Mouse (Mus musculus): ENCODE measurements at regions not wholly inside any gene's neighbourhood (a gene's known extent, or its start where the extent isn't known, plus 50 kb on each side); places are given as distances from the start of the nearest gene placed in this dataset.

DNA sequence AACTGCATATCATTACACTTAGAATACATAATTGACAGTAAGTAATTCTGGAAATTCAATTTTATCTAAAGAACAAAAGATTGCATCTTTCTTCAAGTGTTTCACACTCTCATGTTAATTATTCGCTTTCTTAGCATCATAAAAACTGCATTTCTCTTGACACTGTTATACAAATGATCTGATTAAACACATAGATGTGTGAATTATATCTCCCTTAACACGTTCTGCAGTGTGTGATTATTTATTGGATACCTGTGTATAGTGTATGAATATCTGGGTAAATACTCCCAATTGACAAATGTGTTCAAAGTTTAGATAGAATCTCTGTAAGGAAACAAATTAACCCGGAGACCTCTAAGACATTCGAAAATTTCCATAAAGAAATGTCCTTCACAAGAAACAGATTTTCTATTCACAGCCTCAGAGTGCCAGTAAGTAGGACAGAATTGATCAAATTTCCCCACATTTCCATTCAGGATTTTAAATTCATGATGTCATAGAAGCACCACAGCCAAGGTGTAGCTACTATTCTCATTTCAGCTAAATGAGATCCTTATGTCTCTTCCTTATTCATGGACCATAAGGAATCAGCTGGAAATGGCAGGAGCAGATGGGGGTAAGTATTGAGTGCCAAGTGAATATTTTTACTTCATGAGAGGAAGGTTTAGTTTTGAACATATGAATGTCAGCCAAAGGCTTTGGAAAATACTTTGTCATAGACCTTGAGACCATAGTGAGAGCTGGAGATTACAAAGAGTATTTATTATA is 2231.6 kb downstream of the Pcdh9 start:
- DNase-seq: peak; percentile 28 to 67

DNA sequence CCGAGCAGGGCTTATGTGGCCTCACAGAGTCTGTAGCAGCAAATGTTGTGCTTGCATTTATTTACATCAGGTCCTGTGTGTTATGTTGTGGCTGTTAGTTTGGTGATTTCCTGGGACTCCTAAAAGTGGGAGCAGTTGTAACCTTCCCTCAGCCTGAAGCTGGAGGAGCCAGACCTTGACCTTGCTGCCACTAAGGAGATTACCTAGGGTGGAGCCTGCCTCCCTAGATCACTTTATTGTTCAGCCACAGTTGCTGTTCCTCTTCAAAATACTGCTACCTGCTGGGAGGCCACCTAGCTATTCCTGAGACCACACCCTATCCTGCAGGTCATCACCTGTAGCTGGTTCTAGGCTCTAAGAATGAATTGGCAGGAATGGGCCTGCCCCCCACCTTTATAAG is 2234.5 kb downstream of the Pcdh9 start:
- DNase-seq: no peak

- DNase-seq: no peak
These were observed 2259.5 kb downstream of the Pcdh9 start for GRCm38 (mm10) chr14:91630976-91631375.

GRCm38 (mm10) chr14:91614391-91614790 is 2276.1 kb downstream of the Pcdh9 start:
- DNase-seq: no peak

GRCm38 (mm10) chr14:91604570-91604969 is 2285.9 kb downstream of the Pcdh9 start:
- DNase-seq: no peak

DNA sequence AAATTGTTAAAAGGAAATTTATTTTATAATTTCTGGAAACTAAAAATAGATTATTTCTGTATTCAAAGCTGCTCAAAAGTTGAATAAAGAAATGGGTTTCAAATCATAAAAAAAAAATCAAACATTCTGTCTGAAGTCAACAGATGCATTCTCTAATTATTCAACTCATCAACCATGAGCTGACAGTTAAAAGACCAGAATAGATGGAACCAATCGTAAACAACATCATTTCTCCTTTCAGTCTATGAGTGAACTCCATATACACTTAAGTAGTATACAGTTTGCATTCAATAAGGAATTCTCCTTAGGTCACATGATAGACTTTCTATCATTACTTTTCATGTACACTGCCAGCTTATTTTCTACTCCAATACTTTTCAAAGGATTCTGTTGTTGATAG is 2308.0 kb downstream of the Pcdh9 start:
- no peak for DNase-seq

GRCm38 (mm10) chr14:91581684-91582424 is 2308.6 kb downstream of the Pcdh9 start:
- DNase-seq: no peak

GRCm38 (mm10) chr14:91569100-91569499 is 2321.4 kb downstream of the Pcdh9 start:
- no peak for DNase-seq

DNA sequence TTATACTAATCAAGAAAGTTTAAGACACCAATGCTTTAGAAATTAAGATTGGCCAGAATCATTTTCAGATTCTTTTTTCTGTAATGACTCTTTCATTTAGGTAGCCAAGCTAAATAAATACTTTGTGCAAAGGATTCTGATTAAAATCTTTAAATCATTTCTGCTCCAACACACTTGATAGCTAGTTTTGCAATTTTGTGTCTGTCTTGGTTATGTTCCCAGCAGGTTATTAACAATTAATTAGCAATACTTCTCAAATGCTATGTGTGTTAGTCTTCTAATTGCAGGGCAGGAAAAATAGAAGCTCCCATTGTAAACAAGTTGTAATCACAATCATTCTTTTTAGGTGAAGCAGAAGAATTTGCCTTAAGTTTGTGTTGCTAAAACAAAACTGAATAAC is 2351.3 kb downstream of the Pcdh9 start:
- DNase-seq: no peak

GRCm38 (mm10) chr14:91534931-91535330 is 2355.5 kb downstream of the Pcdh9 start:
- DNase-seq: no peak

- peak; percentile 60 to 78 for DNase-seq
These were observed 2392.0 kb downstream of the Pcdh9 start for GRCm38 (mm10) chr14:91498449-91498848.

DNA sequence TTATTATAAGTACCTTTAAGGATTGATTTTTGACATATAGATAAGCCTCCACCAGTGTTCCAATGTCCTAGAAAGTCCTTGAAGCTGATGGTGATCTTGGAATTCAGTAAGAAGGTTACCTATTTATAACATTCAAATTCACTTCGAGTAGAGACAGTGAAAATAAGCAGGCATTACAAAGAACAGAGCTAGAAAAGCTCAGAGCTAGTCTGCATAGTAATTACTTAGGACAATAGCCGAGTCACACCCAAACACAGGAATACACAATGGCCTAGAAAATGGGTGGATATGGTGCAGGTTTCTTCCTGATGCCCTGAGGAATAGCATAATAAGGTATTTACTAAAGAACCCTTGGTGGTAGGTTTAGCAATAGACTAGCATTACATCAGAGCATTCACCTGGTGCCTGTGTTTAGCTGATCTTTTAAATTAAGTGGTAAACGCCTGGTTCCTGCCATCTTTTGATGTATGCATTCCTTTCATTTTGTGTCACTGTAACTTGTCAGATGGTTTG is 2412.1 kb downstream of the Pcdh9 start:
- DNase-seq: no peak

GRCm38 (mm10) chr14:91463910-91464309 is 2426.6 kb downstream of the Pcdh9 start:
- peak; percentile 27 to 59 for DNase-seq

DNA sequence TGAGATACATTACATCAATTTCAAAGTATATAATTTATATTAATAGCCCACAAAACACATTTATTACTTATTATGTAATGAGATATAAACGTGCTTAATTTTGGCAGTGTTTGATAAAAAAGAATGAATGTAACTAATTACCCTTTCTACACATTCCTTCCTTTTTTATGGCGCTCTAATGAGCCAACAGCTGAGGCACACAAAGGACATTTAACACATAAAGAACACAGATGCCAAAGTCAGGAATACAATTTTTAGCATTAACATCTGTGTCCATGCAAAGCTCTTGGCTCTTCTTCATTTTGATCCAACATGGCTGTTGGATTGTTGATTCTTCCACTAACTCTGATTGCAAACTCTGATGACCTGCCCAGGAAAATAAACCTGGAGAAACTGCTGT is 2427.8 kb downstream of the Pcdh9 start:
- DNase-seq: no peak

DNA sequence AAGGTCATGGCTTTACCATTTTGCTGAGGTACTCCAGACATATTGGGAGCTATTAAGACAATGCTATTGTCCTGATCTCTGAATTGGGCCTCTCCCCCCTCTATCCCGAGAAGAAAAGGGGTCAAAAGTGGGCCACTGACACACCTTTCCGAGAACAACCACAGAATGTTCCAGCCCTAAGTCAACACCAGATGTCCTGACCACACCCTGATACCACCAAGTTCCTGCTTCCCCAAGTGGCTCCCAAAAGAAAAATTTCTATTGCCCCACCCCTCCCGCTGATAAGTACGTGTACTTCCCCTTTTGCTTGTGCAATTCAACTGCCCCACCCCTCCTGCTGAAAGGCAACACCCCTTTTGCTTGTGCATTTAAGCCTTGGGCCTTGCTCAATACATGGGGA is 2431.7 kb downstream of the Pcdh9 start:
- DNase-seq: no peak

Measured in cerebellum, postnatal 25 days (tissue).